Mouse (Mus musculus): ENCODE results near the gene Socs3.

DNA sequence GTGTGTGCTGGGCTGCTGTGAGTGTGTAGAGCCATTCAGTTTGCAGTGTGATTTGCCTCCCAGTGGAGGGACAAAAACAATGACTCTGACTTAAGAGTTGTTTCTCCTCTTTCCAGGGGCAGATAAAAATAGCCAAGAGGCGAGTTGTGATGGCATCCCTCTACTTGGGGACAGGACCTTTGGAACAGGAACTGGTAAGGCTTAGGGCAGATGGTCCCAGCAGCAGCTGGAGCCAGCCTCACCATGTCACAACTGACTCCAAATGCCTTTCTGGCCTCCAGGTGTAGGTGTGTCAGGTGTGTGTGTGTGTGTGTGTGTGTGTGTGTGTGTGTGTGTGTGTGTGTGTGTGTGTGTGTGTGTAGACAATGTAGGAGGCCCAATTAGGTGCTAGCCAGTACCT is 30.2 kb upstream of the Socs3 start:
- TF ChIP-seq CTCF (IDR thresholded peaks at IDR 0.05; ENCODE audit: insufficient read depth, low read depth, low read length) (no peak), POLR2A (IDR thresholded peaks at IDR 0.05; ENCODE audit: insufficient read depth, low read depth, low read length) (no peak)
